Mouse (Mus musculus) intestine, embryonic 15.5 days (tissue): ENCODE data around the gene Ncoa1. TPM values are rescaled to one million over a fixed set of nuclear protein-coding genes. Genes with fewer than 3 reads are reported as not detected.
"Not testable (repeated sequence)": the region's sequence is repeated elsewhere in the genome, so short reads cannot be mapped to it uniquely, and the experiment has no call there.

Experiments
- ATAC-seq: fragments of 200-750 bp; cut with Nextera tagmentation; 2 replicates; pipeline ENCODE4 v1.8.0; 2017; ENCODE audit warnings: moderate TSS enrichment, moderate library complexity
- H3K27ac ChIP-seq: fragments of 300-500 bp; sonication (generic); 2 replicates; pipeline ENCODE4 v1.5.1; 2015; ENCODE audit warnings: mild to moderate bottlenecking, inconsistent platforms
- H3K27me3 ChIP-seq: fragments of 300-500 bp; sonication (generic); replicated peaks from 2 replicates; pipeline ENCODE4 v1.6.1; 2015; ENCODE audit warnings: inconsistent platforms
- H3K36me3 ChIP-seq: fragments of 300-500 bp; sonication (generic); 2 replicates; pipeline ENCODE4 v1.6.1; 2015; ENCODE audit warnings: inconsistent platforms
- H3K4me1 ChIP-seq: fragments of 300-500 bp; sonication (generic); replicated peaks from 2 replicates; pipeline ENCODE4 v1.6.1; 2015; ENCODE audit warnings: inconsistent platforms
- H3K4me2 ChIP-seq: fragments of 300-500 bp; sonication (generic); replicated peaks from 2 replicates; pipeline ENCODE4 v1.6.1; 2015; ENCODE audit warnings: mild to moderate bottlenecking, inconsistent platforms
- H3K4me3 ChIP-seq: fragments of 300-500 bp; sonication (generic); replicated peaks from 2 replicates; pipeline ENCODE4 v1.5.1; 2015; ENCODE audit warnings: inconsistent platforms
- H3K9ac ChIP-seq: fragments of 300-500 bp; sonication (generic); 2 replicates; pipeline ENCODE4 v1.6.1; 2015; ENCODE audit warnings: inconsistent platforms
- H3K9me3 ChIP-seq: fragments of 300-500 bp; sonication (generic); 2 replicates; pipeline ENCODE4 v1.6.1; 2016; ENCODE audit warnings: inconsistent platforms
- WGBS: fragments of 180-500 bp; shearing (Covaris S2); methylation state at CpG from one replicate; pipeline ENCODE4 v1.1.7; 2015; 5-methylcytosine and 5-hydroxymethylcytosine counted together
- polyA plus RNA-seq: library from polyadenylated mRNA; unstranded; fragments of >200 nt; fragmentation: Nextera tagmentation; extraction: Ambion mirVana; gene quantifications from 2 replicates; pipeline ENCODE4 v1.2.1, GENCODE M21; 2015

The Ncoa1 gene
- polyA plus RNA-seq, 1 experiment from 2014 or later, result 6.3 TPM

GRCm38 (mm10) chr12:4469115-4469514 is 7.9 kb downstream of the Ncoa1 start:
- ATAC-seq, result peak; percentile 92
- Histone ChIP-seq H3K27ac (no peak overlapping the region), H3K9ac (no peak overlapping the region), H3K4me3 (no peak overlapping the region), H3K4me2 (no peak overlapping the region), H3K4me1 (no peaks in the 10 kb centered on the region), H3K27me3 (no peaks in the 10 kb centered on the region), H3K36me3 (no peaks in the 10 kb centered on the region), H3K9me3 (no peaks in the 10 kb centered on the region)
- WGBS, result 48% methylated on average over 2 of the region's 2 CpGs

- peak; percentile 78 for ATAC-seq
- no peaks in the 10 kb centered on the region for H3K36me3 ChIP-seq
- no peak overlapping the region for H3K4me3 ChIP-seq
- no peaks in the 10 kb centered on the region for H3K4me1 ChIP-seq
- 90% methylated on average over 2 of the region's 2 CpGs for WGBS
- H3K9ac ChIP-seq, result no peak overlapping the region
- H3K27me3 ChIP-seq, result no peaks in the 10 kb centered on the region
- H3K27ac ChIP-seq, result no peak overlapping the region
- H3K9me3 ChIP-seq, result no peaks in the 10 kb centered on the region
- no peak overlapping the region for H3K4me2 ChIP-seq
Measured at GRCm38 (mm10) chr12:4463701-4464100, 13.3 kb downstream of the Ncoa1 start.

- Histone ChIP-seq H3K27me3 (no peaks in the 10 kb centered on the region), H3K4me2 (no peak overlapping the region), H3K9me3 (no peaks in the 10 kb centered on the region), H3K27ac (no peak overlapping the region), H3K4me1 (no peaks in the 10 kb centered on the region), H3K36me3 (no peaks in the 10 kb centered on the region), H3K4me3 (no peak overlapping the region), H3K9ac (no peak overlapping the region)
- ATAC-seq, result no peak
- 50% methylated on average over 1 of the region's 1 CpGs for WGBS
Measured at GRCm38 (mm10) chr12:4462420-4462819, 14.6 kb downstream of the Ncoa1 start.

GRCm38 (mm10) chr12:4460990-4461389 is 16.0 kb downstream of the Ncoa1 start:
- H3K36me3 ChIP-seq, result no peaks in the 10 kb centered on the region
- H3K27me3 ChIP-seq, result no peaks in the 10 kb centered on the region
- H3K9me3 ChIP-seq, result no peaks in the 10 kb centered on the region
- ATAC-seq, result no peak
- H3K4me3 ChIP-seq, result no peak overlapping the region
- no peak overlapping the region for H3K4me2 ChIP-seq
- no peaks in the 10 kb centered on the region for H3K4me1 ChIP-seq
- H3K9ac ChIP-seq, result no peak overlapping the region
- 94% methylated on average over 2 of the region's 2 CpGs for WGBS
- no peak overlapping the region for H3K27ac ChIP-seq

GRCm38 (mm10) chr12:4454956-4455565 is 21.9 kb downstream of the Ncoa1 start:
- Histone ChIP-seq H3K4me3 (no peak overlapping the region), H3K9me3 (no peaks in the 10 kb centered on the region), H3K27ac (no peak overlapping the region), H3K4me2 (no peak overlapping the region), H3K27me3 (no peaks in the 10 kb centered on the region), H3K4me1 (0 out of 2 replicates have a peak, but pooled peaks cover 2% of the 10 kb centered on the region), H3K36me3 (no peaks in the 10 kb centered on the region), H3K9ac (no peak overlapping the region)
- WGBS, result 67% methylated on average over 10 of the region's 10 CpGs
- ATAC-seq, result no peak

GRCm38 (mm10) chr12:4454248-4454647 is 22.7 kb downstream of the Ncoa1 start:
- Histone ChIP-seq H3K4me1 (0 out of 2 replicates have a peak, but pooled peaks cover 2% of the 10 kb centered on the region), H3K4me2 (no peak overlapping the region), H3K9me3 (no peaks in the 10 kb centered on the region), H3K36me3 (no peaks in the 10 kb centered on the region), H3K4me3 (no peak overlapping the region), H3K9ac (no peak overlapping the region), H3K27ac (no peak overlapping the region), H3K27me3 (no peaks in the 10 kb centered on the region)
- WGBS, result 81% methylated on average over 4 of the region's 4 CpGs
- no peak for ATAC-seq

GRCm38 (mm10) chr12:4452233-4452632 is 24.7 kb downstream of the Ncoa1 start:
- Histone ChIP-seq H3K9ac (no peak overlapping the region), H3K9me3 (no peaks in the 10 kb centered on the region), H3K4me1 (0 out of 2 replicates have a peak, but pooled peaks cover 2% of the 10 kb centered on the region), H3K27me3 (no peaks in the 10 kb centered on the region), H3K27ac (no peak overlapping the region), H3K36me3 (no peaks in the 10 kb centered on the region), H3K4me3 (no peak overlapping the region), H3K4me2 (no peak overlapping the region)
- ATAC-seq, result no peak

- H3K27ac ChIP-seq, H3K4me2 ChIP-seq, H3K4me1 ChIP-seq, ATAC-seq, H3K4me3 ChIP-seq, H3K36me3 ChIP-seq, H3K27me3 ChIP-seq, H3K9me3 ChIP-seq, H3K9ac ChIP-seq: not testable (repeated sequence)
Measured at GRCm38 (mm10) chr12:4450485-4450884, 26.5 kb downstream of the Ncoa1 start.

GRCm38 (mm10) chr12:4448076-4448589 is 28.8 kb downstream of the Ncoa1 start:
- ATAC-seq, result no peak
- H3K4me1 ChIP-seq, result no peaks in the 10 kb centered on the region
- H3K27ac ChIP-seq, result no peak overlapping the region
- no peaks in the 10 kb centered on the region for H3K36me3 ChIP-seq
- no peak overlapping the region for H3K9ac ChIP-seq
- no peaks in the 10 kb centered on the region for H3K9me3 ChIP-seq
- no peak overlapping the region for H3K4me3 ChIP-seq
- H3K27me3 ChIP-seq, result no peaks in the 10 kb centered on the region
- 81% methylated on average over 4 of the region's 4 CpGs for WGBS
- H3K4me2 ChIP-seq, result no peak overlapping the region

- Histone ChIP-seq H3K27me3 (no peaks in the 10 kb centered on the region), H3K9me3 (no peaks in the 10 kb centered on the region), H3K4me2 (no peak overlapping the region), H3K4me3 (no peak overlapping the region), H3K9ac (no peak overlapping the region), H3K36me3 (no peaks in the 10 kb centered on the region), H3K27ac (no peak overlapping the region), H3K4me1 (no peaks in the 10 kb centered on the region)
- 85% methylated on average over 5 of the region's 5 CpGs for WGBS
- ATAC-seq, result no peak
Measured at GRCm38 (mm10) chr12:4444946-4445345, 32.0 kb downstream of the Ncoa1 start.

GRCm38 (mm10) chr12:4441451-4441850 is 35.5 kb downstream of the Ncoa1 start:
- 84% methylated on average over 3 of the region's 3 CpGs for WGBS
- Histone ChIP-seq H3K9me3 (no peaks in the 10 kb centered on the region), H3K9ac (no peak overlapping the region), H3K27me3 (no peaks in the 10 kb centered on the region), H3K4me2 (no peak overlapping the region), H3K36me3 (no peaks in the 10 kb centered on the region), H3K27ac (no peak overlapping the region), H3K4me3 (no peak overlapping the region), H3K4me1 (no peaks in the 10 kb centered on the region)
- ATAC-seq, result no peak

GRCm38 (mm10) chr12:4436198-4436597 is 40.8 kb downstream of the Ncoa1 start:
- 0 out of 2 replicates have a peak, but pooled peaks cover 3% of the 10 kb centered on the region for H3K4me1 ChIP-seq
- H3K9me3 ChIP-seq, result no peaks in the 10 kb centered on the region
- H3K36me3 ChIP-seq, result no peaks in the 10 kb centered on the region
- H3K4me2 ChIP-seq, result no peak overlapping the region
- H3K9ac ChIP-seq, result no peak overlapping the region
- H3K4me3 ChIP-seq, result no peak overlapping the region
- H3K27ac ChIP-seq, result no peak overlapping the region
- no peak for ATAC-seq
- H3K27me3 ChIP-seq, result no peaks in the 10 kb centered on the region
- WGBS, result 73% methylated on average over 5 of the region's 5 CpGs

- Histone ChIP-seq H3K4me2 (no peak overlapping the region), H3K27me3 (no peaks in the 10 kb centered on the region), H3K9me3 (no peaks in the 10 kb centered on the region), H3K27ac (no peak overlapping the region), H3K4me3 (no peak overlapping the region), H3K9ac (no peak overlapping the region), H3K36me3 (no peaks in the 10 kb centered on the region), H3K4me1 (0 out of 2 replicates have a peak, but pooled peaks cover 3% of the 10 kb centered on the region)
- ATAC-seq, result no peak
- 82% methylated on average over 2 of the region's 2 CpGs for WGBS
Measured at GRCm38 (mm10) chr12:4433549-4433948, 43.4 kb downstream of the Ncoa1 start.
